Mouse (Mus musculus) embryo, embryonic 10 days (tissue): ENCODE data around the gene Lyrm1.

Experiments
- DNase-seq: peaks from one replicate; pipeline ENCODE4 v3.0.0-alpha.2; 2015; ENCODE audit warnings: low spot score

The Lyrm1 gene

GRCm38 (mm10) chr7:119895639-119896512 is at the start of gene Lyrm1, which contains the start of gene Dcun1d3:
TSS of gene Lyrm1 (plus strand) at chr7:119895861.
TSS of gene Dcun1d3 (minus strand) at chr7:119896298.
- DNase-seq = peak; percentile 99

GRCm38 (mm10) chr7:119847396-119847795 is 48.3 kb upstream of the Lyrm1 start:
- no peak for DNase-seq

- DNase-seq = peak; percentile 65
These were observed 46.6 kb upstream of the Lyrm1 start for GRCm38 (mm10) chr7:119849096-119849495.

GRCm38 (mm10) chr7:119850737-119851136 is 44.9 kb upstream of the Lyrm1 start:
- DNase-seq = no peak

GRCm38 (mm10) chr7:119852494-119852893 is 43.2 kb upstream of the Lyrm1 start:
- no peak for DNase-seq

GRCm38 (mm10) chr7:119853186-119853585 is 42.5 kb upstream of the Lyrm1 start:
- no peak for DNase-seq

GRCm38 (mm10) chr7:119854362-119854761 is 41.3 kb upstream of the Lyrm1 start:
- DNase-seq = no peak

- no peak for DNase-seq
These were observed 40.6 kb upstream of the Lyrm1 start for GRCm38 (mm10) chr7:119855031-119855430.

- peak; percentile 18 for DNase-seq
These were observed 36.2 kb upstream of the Lyrm1 start for GRCm38 (mm10) chr7:119859476-119859875.

GRCm38 (mm10) chr7:119860116-119860515 is 35.5 kb upstream of the Lyrm1 start:
- DNase-seq = no peak

GRCm38 (mm10) chr7:119860554-119860953 is 35.1 kb upstream of the Lyrm1 start:
- DNase-seq = no peak

GRCm38 (mm10) chr7:119860971-119861334 is 34.7 kb upstream of the Lyrm1 start:
- no peak for DNase-seq

- DNase-seq = peak; percentile 69
These were observed 34.1 kb upstream of the Lyrm1 start for GRCm38 (mm10) chr7:119861335-119862091.

- DNase-seq = no peak
These were observed 33.5 kb upstream of the Lyrm1 start for GRCm38 (mm10) chr7:119862167-119862566.

GRCm38 (mm10) chr7:119864500-119864899 is 31.2 kb upstream of the Lyrm1 start:
- no peak for DNase-seq

GRCm38 (mm10) chr7:119866136-119866535 is 29.5 kb upstream of the Lyrm1 start:
- no peak for DNase-seq

- no peak for DNase-seq
These were observed 23.5 kb upstream of the Lyrm1 start for GRCm38 (mm10) chr7:119872204-119872603.

GRCm38 (mm10) chr7:119873050-119873449 is 22.6 kb upstream of the Lyrm1 start:
- DNase-seq = no peak

GRCm38 (mm10) chr7:119875776-119876440 is 19.8 kb upstream of the Lyrm1 start:
- no peak for DNase-seq

GRCm38 (mm10) chr7:119879171-119879570 is 16.5 kb upstream of the Lyrm1 start:
- no peak for DNase-seq

GRCm38 (mm10) chr7:119880345-119880744 is 15.3 kb upstream of the Lyrm1 start:
- no peak for DNase-seq

- no peak for DNase-seq
These were observed 14.4 kb upstream of the Lyrm1 start for GRCm38 (mm10) chr7:119881229-119881628.

- no peak for DNase-seq
These were observed 7.8 kb upstream of the Lyrm1 start for GRCm38 (mm10) chr7:119887887-119888286.
